Mouse (Mus musculus) spleen, adult 2 months (tissue): ENCODE results near the gene Chit1. TPM values are rescaled to one million over a fixed set of nuclear protein-coding genes. Genes with fewer than 3 reads are reported as not detected.

Experiments used
- DNase-seq, 2 experiments: peaks; one replicate each; pipeline versions ENCODE4 v3.0.0 to v3.0.0-alpha.2; 2012 to 2021; ENCODE audit warnings: low spot score in 2 of 2, low read depth in 1 of 2
- H3K27ac ChIP-seq: fragments of 200-500 bp; 2 replicates; pipeline ENCODE4 v1.5.1; 2012; ENCODE audit warnings: low read length, inconsistent platforms; ENCODE audit not compliant: insufficient read depth
- H3K27me3 ChIP-seq: fragments of 200-500 bp; 2 replicates; pipeline ENCODE4 v1.6.1; 2012; ENCODE audit warnings: mild to moderate bottlenecking, moderate library complexity, low read length, inconsistent platforms; ENCODE audit not compliant: control insufficient read depth, insufficient read depth
- H3K36me3 ChIP-seq: fragments of 200-500 bp; 2 replicates; pipeline ENCODE4 v1.6.1; 2012; ENCODE audit warnings: mild to moderate bottlenecking, low read length, inconsistent platforms; ENCODE audit not compliant: control insufficient read depth, insufficient read depth
- H3K4me1 ChIP-seq: fragments of 200-500 bp; 2 replicates; pipeline ENCODE4 v1.6.1; 2011; ENCODE audit warnings: inconsistent platforms; ENCODE audit not compliant: control insufficient read depth, insufficient read depth, insufficient read length
- H3K4me3 ChIP-seq: fragments of 200-500 bp; 2 replicates; pipeline ENCODE4 v1.5.1; 2011; ENCODE audit warnings: mild to moderate bottlenecking, inconsistent platforms; ENCODE audit not compliant: insufficient read depth, insufficient read length; ENCODE audit errors: extremely low read depth
- CTCF ChIP-seq: fragments of 200-500 bp; IDR thresholded peaks from 2 replicates; pipeline ENCODE4 v1.5.1; 2011; ENCODE audit warnings: mild to moderate bottlenecking, inconsistent platforms; ENCODE audit not compliant: insufficient read depth, insufficient read length, insufficient replicate concordance; ENCODE audit errors: extremely low read depth
- POLR2A ChIP-seq: fragments of 200-500 bp; IDR thresholded peaks from 2 replicates; pipeline ENCODE4 v1.6.1; 2011; ENCODE audit warnings: low read depth, low read length, inconsistent platforms
- WGBS: fragments of 180-500 bp; shearing (Covaris S2); methylation state at CpG from one replicate; pipeline ENCODE4 v1.1.7; 2018; 5-methylcytosine and 5-hydroxymethylcytosine counted together
- polyA plus RNA-seq: library from polyadenylated mRNA; depleted of rRNA; stranded (reverse); fragments of >200 nt; gene quantifications from 2 replicates; pipeline ENCODE4 v1.2.3, GENCODE M21; 2012

Gene Chit1
- polyA plus RNA-seq, 1 experiment = not detected

- DNase-seq = no peak
- TF ChIP-seq CTCF (no peak), POLR2A (no peak)
- no peaks in the 10 kb centered on the region for H3K36me3 ChIP-seq
- 90% methylated on average over 13 of the region's 13 CpGs for WGBS
- no peaks in the 10 kb centered on the region for H3K4me1 ChIP-seq
- H3K27ac ChIP-seq = no peak overlapping the region
- no peaks in the 10 kb centered on the region for H3K27me3 ChIP-seq
- no peak overlapping the region for H3K4me3 ChIP-seq
Observed at GRCm38 (mm10) chr1:134114730-134115129, 3.7 kb downstream of the Chit1 start.

- no peaks in the 10 kb centered on the region for H3K4me1 ChIP-seq
- no peak for DNase-seq
- no peaks in the 10 kb centered on the region for H3K27me3 ChIP-seq
- TF ChIP-seq POLR2A = no peak
- no peak for TF ChIP-seq CTCF
- H3K4me3 ChIP-seq = no peak overlapping the region
- H3K36me3 ChIP-seq = no peaks in the 10 kb centered on the region
- no peak overlapping the region for H3K27ac ChIP-seq
- 88% methylated on average over 8 of the region's 8 CpGs for WGBS
Observed at GRCm38 (mm10) chr1:134115424-134115823, 4.4 kb downstream of the Chit1 start.

- no peak for DNase-seq
- no peak overlapping the region for H3K4me3 ChIP-seq
- 76% methylated on average over 5 of the region's 5 CpGs for WGBS
- TF ChIP-seq POLR2A (no peak), CTCF (no peak)
- no peaks in the 10 kb centered on the region for H3K4me1 ChIP-seq
- H3K36me3 ChIP-seq = no peaks in the 10 kb centered on the region
- 0 out of 2 replicates have a peak, but pooled peaks cover under 1% of the 10 kb centered on the region for H3K27me3 ChIP-seq
- H3K27ac ChIP-seq = no peak overlapping the region
Observed at GRCm38 (mm10) chr1:134117110-134117509, 6.1 kb downstream of the Chit1 start.

- Histone ChIP-seq H3K4me1 (no peaks in the 10 kb centered on the region), H3K27me3 (0 out of 2 replicates have a peak, but pooled peaks cover 2% of the 10 kb centered on the region), H3K36me3 (no peaks in the 10 kb centered on the region), H3K4me3 (no peak overlapping the region), H3K27ac (no peak overlapping the region)
- DNase-seq = peak; percentile 37 to 70
- TF ChIP-seq POLR2A (no peak), CTCF (peak; percentile 76; the same call in 1 of the 2 replicates)
- 5% methylated on average over 5 of the region's 5 CpGs for WGBS
Observed at GRCm38 (mm10) chr1:134120179-134120578, 9.1 kb downstream of the Chit1 start.

GRCm38 (mm10) chr1:134122195-134122594, 11.2 kb downstream of the Chit1 start:
- H3K4me3 ChIP-seq = no peak overlapping the region
- no peaks in the 10 kb centered on the region for H3K4me1 ChIP-seq
- no peak overlapping the region for H3K27ac ChIP-seq
- no peaks in the 10 kb centered on the region for H3K36me3 ChIP-seq
- TF ChIP-seq POLR2A (no peak), CTCF (peak; percentile 61; the same call in 1 of the 2 replicates)
- 63% methylated on average over 9 of the region's 9 CpGs for WGBS
- H3K27me3 ChIP-seq = 0 out of 2 replicates have a peak, but pooled peaks cover 2% of the 10 kb centered on the region
- DNase-seq = no peak

- Histone ChIP-seq H3K4me1 (no peaks in the 10 kb centered on the region), H3K36me3 (no peaks in the 10 kb centered on the region), H3K27ac (no peak overlapping the region), H3K4me3 (no peak overlapping the region), H3K27me3 (no peaks in the 10 kb centered on the region)
- 82% methylated on average over 11 of the region's 11 CpGs for WGBS
- DNase-seq = no peak
- TF ChIP-seq POLR2A = no peak
- TF ChIP-seq CTCF = no peak
Observed at GRCm38 (mm10) chr1:134133316-134133715, 22.3 kb downstream of the Chit1 start.

GRCm38 (mm10) chr1:134136351-134136750, 25.3 kb downstream of the Chit1 start:
- 70% methylated on average over 3 of the region's 3 CpGs for WGBS

More at GRCm38 (mm10) chr1:134136351-134136750, 25.3 kb downstream of the Chit1 start:
- no peak for TF ChIP-seq CTCF
- no peak for TF ChIP-seq POLR2A
- Histone ChIP-seq H3K36me3 (no peaks in the 10 kb centered on the region), H3K4me1 (no peaks in the 10 kb centered on the region), H3K27ac (no peak overlapping the region), H3K27me3 (no peaks in the 10 kb centered on the region), H3K4me3 (no peak overlapping the region)
- DNase-seq = no peak
